Mouse (Mus musculus) lung, postnatal 0 days (tissue): ENCODE data around the gene Dio3. TPM values are rescaled to one million over a fixed set of nuclear protein-coding genes. Genes with fewer than 3 reads are reported as not detected.

Source experiments
- ATAC-seq: fragments of 200-750 bp; cut with Nextera tagmentation; 2 replicates; pipeline ENCODE4 v1.8.0; 2017; ENCODE audit warnings: moderate library complexity
- DNase-seq: peaks from one replicate; pipeline ENCODE4 v3.0.0-alpha.2; 2016; ENCODE audit warnings: low spot score
- H3K27ac ChIP-seq: fragments of 300-500 bp; sonication (generic); 2 replicates; pipeline ENCODE4 v1.5.1; 2014; ENCODE audit warnings: antibody characterized with exemption, mild to moderate bottlenecking, low read length, mixed read lengths
- H3K27me3 ChIP-seq: fragments of 300-500 bp; sonication (generic); replicated peaks from 2 replicates; pipeline ENCODE4 v1.6.1; 2014; ENCODE audit warnings: low read length, mixed read lengths; ENCODE audit not compliant: insufficient read depth
- H3K36me3 ChIP-seq: fragments of 300-500 bp; sonication (generic); 2 replicates; pipeline ENCODE4 v1.6.1; 2014; ENCODE audit warnings: low read length, mixed read lengths; ENCODE audit not compliant: insufficient read depth
- H3K4me1 ChIP-seq: fragments of 300-500 bp; sonication (generic); 2 replicates; pipeline ENCODE4 v1.6.1; 2014; ENCODE audit warnings: antibody characterized with exemption, low read depth, low read length, mixed read lengths; ENCODE audit not compliant: insufficient read depth
- H3K4me2 ChIP-seq: fragments of 300-500 bp; sonication (generic); replicated peaks from 2 replicates; pipeline ENCODE4 v1.6.1; 2014; ENCODE audit warnings: low read depth, mild to moderate bottlenecking, low read length, moderate library complexity, mixed read lengths
- H3K4me3 ChIP-seq: fragments of 300-500 bp; sonication (generic); 2 replicates; pipeline ENCODE4 v1.5.1; 2014; ENCODE audit warnings: low read depth, low read length
- H3K9ac ChIP-seq: fragments of 300-500 bp; sonication (generic); replicated peaks from 2 replicates; pipeline ENCODE4 v1.6.1; 2014; ENCODE audit warnings: low read depth, mild to moderate bottlenecking
- H3K9me3 ChIP-seq: fragments of 300-500 bp; sonication (generic); 2 replicates; pipeline ENCODE4 v1.6.1; 2016; ENCODE audit warnings: low read length, mixed read lengths
- CTCF ChIP-seq: IDR thresholded peaks from 2 replicates; pipeline ENCODE4 v1.5.1; 2016; ENCODE audit warnings: antibody characterized with exemption, mild to moderate bottlenecking
- EP300 ChIP-seq: IDR thresholded peaks from 2 replicates; pipeline ENCODE4 v1.6.1; 2016; ENCODE audit warnings: antibody characterized with exemption, mild to moderate bottlenecking, control low read depth
- WGBS: fragments of 180-500 bp; shearing (Covaris S2); extraction: QIAGEN DNeasy Blood & Tissue Kit; methylation state at CpG from one replicate; pipeline ENCODE4 v1.1.7; 2014; 5-methylcytosine and 5-hydroxymethylcytosine counted together
- polyA plus RNA-seq: library from polyadenylated mRNA; unstranded; fragments of >200 nt; fragmentation: Nextera tagmentation; extraction: Ambion mirVana; gene quantifications from 2 replicates; pipeline ENCODE4 v1.2.1, GENCODE M21; 2015

The Dio3 gene
- polyA plus RNA-seq, 1 experiment from 2014 or later = 0.11 TPM

DNA sequence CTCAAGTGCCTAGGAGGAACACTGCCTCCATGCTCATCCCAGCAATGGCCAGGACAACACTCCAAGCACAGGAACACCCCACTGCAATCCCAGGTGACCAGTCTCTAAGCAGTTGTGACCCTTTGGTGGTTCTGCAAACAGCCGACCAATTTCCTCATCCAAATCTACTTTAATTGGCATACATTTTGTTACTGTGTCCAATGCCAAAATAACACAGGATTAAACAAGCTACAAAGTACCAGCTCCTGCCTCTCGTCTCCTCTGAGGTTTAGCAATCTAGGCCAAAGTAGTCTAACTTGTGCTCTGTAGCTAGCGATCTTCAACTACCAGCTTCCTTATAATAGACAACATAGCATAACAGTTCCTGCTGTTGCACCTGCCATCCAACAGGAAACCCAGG lies 10.6 kb upstream of the Dio3 start:
- no peak for TF ChIP-seq EP300
- no peak for TF ChIP-seq CTCF
- H3K27me3 ChIP-seq = no peaks in the 10 kb centered on the region
- ATAC-seq = no peak

DNA sequence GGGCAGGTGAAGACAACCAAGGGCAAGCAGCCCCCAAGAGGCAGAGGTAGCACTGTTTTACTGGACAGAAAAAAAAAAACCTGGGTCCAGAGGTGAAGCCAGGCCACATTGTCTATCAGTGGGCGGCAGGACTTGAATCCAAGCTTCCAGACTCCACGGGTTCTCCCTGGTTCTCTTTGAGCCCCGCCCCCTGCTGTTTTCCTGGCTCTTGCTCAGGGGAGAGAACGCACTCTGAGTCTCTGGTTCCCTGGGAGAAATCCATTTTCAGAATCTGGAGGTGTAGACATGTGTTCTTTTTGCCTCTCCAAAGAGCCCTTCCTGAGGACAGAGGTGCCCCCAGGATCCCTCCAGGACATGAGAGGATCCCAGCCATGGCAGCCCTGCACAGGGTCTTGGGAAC lies 9.2 kb upstream of the Dio3 start:
- DNase-seq (no peak), ATAC-seq (no peak)
- Histone ChIP-seq H3K4me3 (no peak overlapping the region), H3K4me1 (no peaks in the 10 kb centered on the region), H3K27me3 (no peaks in the 10 kb centered on the region), H3K9ac (no peak overlapping the region), H3K9me3 (no peaks in the 10 kb centered on the region), H3K27ac (no peak overlapping the region), H3K36me3 (no peaks in the 10 kb centered on the region), H3K4me2 (no peak overlapping the region)
- TF ChIP-seq EP300 = no peak
- TF ChIP-seq CTCF = no peak
- WGBS = 65% methylated on average over 4 of the region's 4 CpGs

More for the DNA sequence above, 10.6 kb upstream of the Dio3 start:
- H3K4me3 ChIP-seq = no peak overlapping the region
- WGBS = 84% methylated on average over 3 of the region's 3 CpGs
- no peak for DNase-seq
- H3K9ac ChIP-seq = no peak overlapping the region
- no peaks in the 10 kb centered on the region for H3K4me1 ChIP-seq
- no peak overlapping the region for H3K4me2 ChIP-seq
- no peak overlapping the region for H3K27ac ChIP-seq
- H3K36me3 ChIP-seq = no peaks in the 10 kb centered on the region
- H3K9me3 ChIP-seq = no peaks in the 10 kb centered on the region

DNA sequence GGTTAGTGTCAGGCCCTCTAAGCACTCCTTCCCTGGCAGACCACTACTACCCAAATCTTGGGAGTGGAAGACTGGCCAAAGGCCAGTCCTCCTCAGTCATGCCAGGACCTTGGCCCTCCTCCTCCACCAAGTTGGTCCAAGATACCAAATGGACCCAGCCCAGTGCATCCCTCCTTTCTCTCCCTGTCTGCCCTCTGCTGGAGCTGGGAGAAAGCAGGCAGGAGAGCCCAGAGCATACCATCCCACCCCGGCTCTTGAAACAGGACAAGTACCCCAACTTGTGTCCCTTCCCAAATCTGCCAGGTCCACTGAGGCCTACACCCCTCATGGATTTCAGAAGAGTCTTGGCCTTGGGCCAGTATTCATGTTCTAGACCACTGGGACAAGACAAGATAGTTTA lies 2.8 kb upstream of the Dio3 start:
- Histone ChIP-seq H3K4me1 (no peaks in the 10 kb centered on the region), H3K4me2 (no peak overlapping the region), H3K27me3 (peaks cover 37% of the 10 kb centered on the region), H3K27ac (no peak overlapping the region), H3K9ac (no peak overlapping the region), H3K9me3 (no peaks in the 10 kb centered on the region), H3K36me3 (no peaks in the 10 kb centered on the region), H3K4me3 (no peak overlapping the region)
- no peak for TF ChIP-seq EP300
- TF ChIP-seq CTCF = peak; percentile 36; the same call in 1 of the 2 replicates
- no peak for DNase-seq
- no peak for ATAC-seq
- 70% methylated on average over 1 of the region's 1 CpGs for WGBS

DNA sequence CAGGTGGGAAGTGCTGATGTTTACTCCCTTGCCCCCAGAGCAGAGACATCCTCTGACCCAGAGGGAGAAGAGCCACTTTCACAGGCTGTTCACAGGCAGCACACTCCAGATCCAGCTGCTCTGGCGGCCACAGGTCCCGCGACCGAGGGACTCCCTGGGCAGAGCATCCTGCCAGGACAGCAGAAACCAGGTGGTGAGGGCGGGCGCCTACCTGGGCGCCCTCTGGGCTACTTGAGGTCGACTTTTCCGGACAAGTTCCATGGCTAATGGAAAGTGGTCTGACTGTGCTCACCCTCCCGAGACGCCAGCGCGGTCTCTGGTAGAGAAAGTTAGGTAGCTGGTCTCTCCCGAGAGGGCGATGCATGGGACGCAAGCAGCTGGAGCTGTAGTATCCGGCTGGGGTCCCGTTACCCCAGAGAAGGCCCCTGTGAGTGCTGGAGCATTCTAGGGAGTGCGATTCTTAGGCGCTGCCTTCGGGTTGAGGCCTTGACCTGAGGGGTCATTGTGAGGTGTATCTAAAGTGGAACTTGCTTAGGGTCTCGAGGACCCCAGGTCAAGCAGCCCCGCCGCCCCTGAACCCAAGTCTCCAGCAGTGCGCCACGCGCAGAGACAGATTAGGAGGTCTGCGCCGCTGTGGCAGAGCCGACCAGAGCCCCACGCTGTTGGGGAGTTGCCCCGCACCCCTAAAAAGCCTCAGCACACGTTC lies 1.5 kb upstream of the Dio3 start:
- H3K27ac ChIP-seq = no peak overlapping the region
- peaks cover 50% of the 10 kb centered on the region for H3K27me3 ChIP-seq
- DNase-seq (no peak), ATAC-seq (0 out of 2 replicates have a peak, but pooled peaks have one; percentile 4)
- H3K36me3 ChIP-seq = no peaks in the 10 kb centered on the region
- H3K9me3 ChIP-seq = no peaks in the 10 kb centered on the region
- TF ChIP-seq CTCF (no peak), EP300 (no peak)
- WGBS = 4% methylated on average over 33 of the region's 33 CpGs
- H3K9ac ChIP-seq = no peak overlapping the region
- H3K4me2 ChIP-seq = peak overlapping the region; percentile 59
- peak overlapping the region; percentile 37; the same call in 1 of the 2 replicates for H3K4me3 ChIP-seq
- no peaks in the 10 kb centered on the region for H3K4me1 ChIP-seq

DNA sequence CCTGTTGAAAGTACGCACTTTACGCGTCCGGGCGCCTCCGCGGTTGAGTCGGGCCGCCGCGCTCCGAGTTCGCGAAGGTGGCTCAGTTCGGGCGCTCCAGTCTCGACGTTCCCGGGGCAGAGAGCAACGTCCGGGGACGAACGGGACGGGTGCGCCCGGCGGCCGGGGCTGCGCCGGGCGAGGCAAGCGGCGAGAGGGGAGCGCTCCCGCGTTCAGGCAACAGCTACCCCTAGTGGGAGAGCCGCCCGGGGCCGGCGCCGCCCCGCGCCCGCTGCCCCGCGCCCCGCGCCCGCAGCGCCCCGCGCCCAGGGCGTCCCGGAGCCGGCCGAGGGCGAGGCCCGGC lies 932 bp upstream of the Dio3 start:
- peak overlapping the region; percentile 59 for H3K4me2 ChIP-seq
- no peak overlapping the region for H3K27ac ChIP-seq
- peaks cover 55% of the 10 kb centered on the region for H3K27me3 ChIP-seq
- no peaks in the 10 kb centered on the region for H3K4me1 ChIP-seq
- ATAC-seq = peak; percentile 59
- no peaks in the 10 kb centered on the region for H3K36me3 ChIP-seq
- peak; percentile 41 for TF ChIP-seq CTCF
- TF ChIP-seq EP300 = no peak
- no peak overlapping the region for H3K9ac ChIP-seq
- no peaks in the 10 kb centered on the region for H3K9me3 ChIP-seq
- peak; percentile 34 for DNase-seq
- H3K4me3 ChIP-seq = peak overlapping the region; percentile 37
- WGBS = under 1% methylated on average over 30 of the region's 58 CpGs

DNA sequence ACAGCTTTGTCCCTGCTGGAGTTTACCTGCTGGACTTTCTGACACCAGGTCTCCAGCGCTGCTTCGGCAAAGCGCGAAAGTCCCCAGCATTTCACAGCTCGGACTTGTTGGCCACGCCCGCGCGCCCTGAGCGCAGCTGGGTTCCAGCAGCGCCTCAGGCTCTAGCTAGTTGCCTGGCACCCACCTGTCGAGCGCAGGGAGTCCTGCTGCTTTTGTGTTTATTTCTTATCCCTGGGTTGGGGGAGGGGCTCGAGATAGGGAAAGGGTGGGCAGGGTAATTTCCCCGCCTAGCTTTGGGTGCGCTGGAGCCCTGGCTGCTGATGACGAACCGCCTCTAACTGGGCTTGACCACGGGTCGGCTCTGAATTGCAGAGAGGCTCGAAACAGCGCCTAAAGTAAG lies 1.5 kb downstream of the Dio3 start:
- Histone ChIP-seq H3K9me3 (no peaks in the 10 kb centered on the region), H3K4me1 (no peaks in the 10 kb centered on the region), H3K4me3 (no peak overlapping the region), H3K36me3 (no peaks in the 10 kb centered on the region), H3K4me2 (no peak overlapping the region), H3K9ac (no peak overlapping the region), H3K27me3 (peaks cover 63% of the 10 kb centered on the region), H3K27ac (no peak overlapping the region)
- no peak for DNase-seq
- no peak for ATAC-seq
- under 1% methylated on average over 22 of the region's 22 CpGs for WGBS
- TF ChIP-seq CTCF (no peak), EP300 (no peak)
